Mouse (Mus musculus) kidney, postnatal 10 days (tissue): ENCODE data around the gene Lactb.
"Not testable (repeated sequence)": the region's sequence is repeated elsewhere in the genome, so short reads cannot be mapped to it uniquely, and the experiment has no call there.

Experiments
- DNase-seq: peaks from one replicate; pipeline ENCODE4 v3.0.0; 2021; ENCODE audit warnings: mixed read lengths

Lactb gene

GRCm38 (mm10) chr9:66919382-66919971, 55.8 kb downstream of the Lactb start, which contains the start of gene Rab8b:
Rab8b (minus strand) TSS chr9:66919687.
- DNase-seq: peak; percentile 99

GRCm38 (mm10) chr9:66918672-66919330, 56.5 kb downstream of the Lactb start:
- DNase-seq: peak; percentile 32

- DNase-seq: no peak
Measured at GRCm38 (mm10) chr9:66917892-66918255, 57.4 kb downstream of the Lactb start.

GRCm38 (mm10) chr9:66917216-66917891, 57.9 kb downstream of the Lactb start:
- DNase-seq: no peak

GRCm38 (mm10) chr9:66915869-66916785, 59.2 kb downstream of the Lactb start:
- no peak for DNase-seq

GRCm38 (mm10) chr9:66915401-66915800, 59.9 kb downstream of the Lactb start:
- no peak for DNase-seq

GRCm38 (mm10) chr9:66914540-66914939, 60.7 kb downstream of the Lactb start:
- no peak for DNase-seq

GRCm38 (mm10) chr9:66913254-66913934, 61.9 kb downstream of the Lactb start:
- DNase-seq: not testable (repeated sequence)

GRCm38 (mm10) chr9:66912304-66912703, 63.0 kb downstream of the Lactb start:
- DNase-seq: no peak

GRCm38 (mm10) chr9:66910677-66911076, 64.6 kb downstream of the Lactb start:
- DNase-seq: no peak

GRCm38 (mm10) chr9:66909922-66910321, 65.4 kb downstream of the Lactb start:
- DNase-seq: no peak

GRCm38 (mm10) chr9:66907746-66908397, 67.4 kb downstream of the Lactb start:
- DNase-seq: no peak

- DNase-seq: no peak
Measured at GRCm38 (mm10) chr9:66907126-66907525, 68.2 kb downstream of the Lactb start.

GRCm38 (mm10) chr9:66905990-66906389, 69.3 kb downstream of the Lactb start:
- DNase-seq: no peak
